Mouse (Mus musculus): Measurements from ENCODE around the gene Fbxw8.

DNA sequence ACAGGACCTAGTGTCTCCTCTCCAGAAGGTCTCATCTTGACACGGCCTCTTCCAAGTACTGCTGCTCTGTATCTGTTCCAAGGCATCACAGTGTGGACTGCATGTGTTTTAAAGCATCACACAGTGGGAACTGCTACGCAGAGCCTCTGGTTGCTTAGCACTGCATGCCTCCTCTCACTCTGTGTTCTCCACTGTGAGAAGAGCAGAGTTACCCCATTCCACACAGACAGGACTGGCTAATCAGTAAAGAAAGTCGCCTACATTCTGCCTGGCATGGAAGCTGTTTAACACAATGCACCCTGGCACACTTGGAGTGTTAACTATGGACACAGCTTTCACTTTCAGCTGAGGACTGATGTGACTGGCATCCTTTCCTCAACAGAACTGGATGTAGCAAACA lies 58.9 kb downstream of the Fbxw8 start:
- TF ChIP-seq POLR2A (IDR thresholded peaks at IDR 0.05; ENCODE audit: extremely low read depth, insufficient read depth, low read length) (no peak), CTCF (IDR thresholded peaks at IDR 0.05; ENCODE audit: low read depth, low read length) (no peak)
